ENCODE assay signal across 20 mouse cellular contexts in the genomic region with DNA sequence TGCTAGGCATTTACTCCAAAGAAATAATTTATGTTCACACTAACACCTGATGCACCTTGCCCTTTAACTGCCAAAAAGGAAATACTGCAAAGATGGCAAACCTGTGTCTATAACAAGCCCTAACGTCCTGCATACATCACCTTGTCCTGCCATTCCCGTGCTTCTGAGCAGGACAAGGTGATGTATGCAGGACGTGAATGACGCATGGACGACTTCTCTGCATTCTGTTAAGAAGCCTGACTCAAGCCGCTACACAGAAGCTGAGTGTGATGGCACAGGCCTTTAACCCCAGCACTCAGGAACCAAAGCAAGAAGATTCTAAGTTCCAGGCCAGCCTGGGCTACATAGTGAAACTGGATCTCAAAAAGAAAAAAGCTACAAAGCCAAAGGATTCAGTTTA. TPM values are rescaled to one million over a fixed set of nuclear protein-coding genes. Genes with fewer than 3 reads are reported as not detected.
DNase-seq lines count a peak whose midpoint lies in the region; ATAC-seq and TF ChIP-seq lines count a peak whose summit lies in the region.
"Had no signal": no experiment of that assay in that cellular context is flagged by ENCODE, and none has a peak within 500 bp of the region (broad histone marks: within the 10 kb centered on the region; RNA-seq: fewer than 3 reads in every experiment).

No protein-coding gene starts in this region.

- peak overlapping the region; percentile 49 for H3K27ac ChIP-seq in MEL (ENCODE audit: control insufficient read depth, low read depth, low read length)
- peak overlapping the region; percentile 38; the same call in 1 of the 2 replicates for H3K27ac ChIP-seq in liver, embryonic 15.5 days (replicated peaks)
- H3K27ac ChIP-seq: embryonic facial prominence, embryonic 12.5 days; left cerebral cortex, adult 2 months; stomach, embryonic 15.5 days had no signal

- TF ChIP-seq POLR2A in MEL (IDR thresholded peaks at IDR 0.05; ENCODE audit: control insufficient read depth in 1 of 2, insufficient read depth in 1 of 2, low read depth in 1 of 2, low read length in 2 of 2, poor library complexity in 1 of 2) = no peak

- ATAC-seq in erythroblast, adult 5-6 weeks (replicated peaks; ENCODE audit: low FRiP score, poor library complexity, severe bottlenecking) = no peak
- ATAC-seq in liver, embryonic 15.5 days (ENCODE audit: insufficient read depth) = no peak
- ATAC-seq: forebrain, embryonic 16.5 days; hindbrain, embryonic 16.5 days; Patski had no signal

- H3K79me2 ChIP-seq in MEL (ENCODE audit: control insufficient read depth, insufficient read depth, low read length, poor library complexity) = peaks cover 49% of the 10 kb centered on the region

- H3K36me3 ChIP-seq in erythroblast, embryonic 14.5 days (ENCODE audit: control insufficient read depth) = peaks cover 3% of the 10 kb centered on the region
- H3K36me3 ChIP-seq in MEL (ENCODE audit: control insufficient read depth in 1 of 2, insufficient read depth in 2 of 2, low read length in 2 of 2) = peaks cover 0 to 21% of the 10 kb centered on the region in 2 experiments; a peak in 2 of 4 replicates
- H3K36me3 ChIP-seq in liver, embryonic 15.5 days (replicated peaks) = no peaks in the 10 kb centered on the region
- H3K36me3 ChIP-seq: embryonic facial prominence, embryonic 12.5 days; heart, embryonic 12.5 days; stomach, embryonic 15.5 days had no signal

- TF ChIP-seq CTCF in MEL (IDR thresholded peaks at IDR 0.05 in 2 of 3, conservative IDR thresholded peaks at IDR 0.05 in 1 of 3; ENCODE audit: control insufficient read depth in 1 of 3, insufficient read depth in 1 of 3, low read depth in 2 of 3, low read length in 3 of 3, poor library complexity in 1 of 3, severe bottlenecking in 1 of 3) = no peak

- H3K27me3 ChIP-seq in erythroblast, embryonic 14.5 days (ENCODE audit: control insufficient read depth) = peaks cover 5% of the 10 kb centered on the region
- H3K27me3 ChIP-seq in MEL (ENCODE audit: control insufficient read depth in 1 of 2, insufficient read depth in 2 of 2, low read length in 2 of 2) = no peaks in the 10 kb centered on the region
- 0 out of 2 replicates have a peak, but pooled peaks cover 4% of the 10 kb centered on the region for H3K27me3 ChIP-seq in liver, embryonic 15.5 days
- H3K27me3 ChIP-seq: stomach, embryonic 15.5 days had no signal

- no peak for TF ChIP-seq RAD21 in MEL (IDR thresholded peaks at IDR 0.05; ENCODE audit: low read depth, low read length)

- no peak for TF ChIP-seq EP300 in MEL (IDR thresholded peaks at IDR 0.05; ENCODE audit: low read depth in 1 of 2, low read length in 2 of 2)

- H3K4me3 ChIP-seq in erythroblast, embryonic 14.5 days (replicated peaks) = peak overlapping the region; percentile 39
- H3K4me3 ChIP-seq in MEL (ENCODE audit: control insufficient read depth in 1 of 2, insufficient read depth in 1 of 2, low read depth in 2 of 2, low read length in 2 of 2) = peak overlapping the region; percentile 56 to 94
- H3K4me3 ChIP-seq in liver, embryonic 15.5 days (replicated peaks) = peak overlapping the region; percentile 30
- H3K4me3 ChIP-seq: embryonic facial prominence, embryonic 12.5 days; heart, embryonic 12.5 days had no signal

- H3K4me1 ChIP-seq in erythroblast, embryonic 14.5 days (ENCODE audit: control insufficient read depth) = peaks cover 49% of the 10 kb centered on the region
- peaks cover 10 to 14% of the 10 kb centered on the region in 2 experiments for H3K4me1 ChIP-seq in MEL (ENCODE audit: control insufficient read depth in 1 of 2, insufficient read depth in 2 of 2, low read length in 2 of 2)
- H3K4me1 ChIP-seq in liver, embryonic 15.5 days (replicated peaks) = peaks cover 39% of the 10 kb centered on the region
- H3K4me1 ChIP-seq: embryonic facial prominence, embryonic 12.5 days had no signal

- H3K9me3 ChIP-seq in erythroblast, embryonic 14.5 days (ENCODE audit: control insufficient read depth, low read length) = no peaks in the 10 kb centered on the region
- H3K9me3 ChIP-seq in MEL (replicated peaks; ENCODE audit: insufficient read depth, low read length) = no peaks in the 10 kb centered on the region
- no peaks in the 10 kb centered on the region for H3K9me3 ChIP-seq in liver, embryonic 15.5 days (replicated peaks)
- H3K9me3 ChIP-seq: embryonic facial prominence, embryonic 12.5 days; heart, embryonic 12.5 days; stomach, embryonic 15.5 days had no signal

- 61% methylated on average over 6 of the region's 6 CpGs for WGBS in liver, embryonic 15.5 days (ENCODE audit: insufficient replicate concordance)

- H3K4me2 ChIP-seq in liver, embryonic 15.5 days = peak overlapping the region; percentile 57
- H3K4me2 ChIP-seq: embryonic facial prominence, embryonic 12.5 days had no signal

- peak overlapping the region; percentile 39 for H3K9ac ChIP-seq in MEL (ENCODE audit: control insufficient read depth, low read depth, low read length, poor library complexity, severe bottlenecking)
- H3K9ac ChIP-seq in liver, embryonic 15.5 days = 0 out of 2 replicates have a peak overlapping the region, but pooled peaks have one; percentile 16
- H3K9ac ChIP-seq: embryonic facial prominence, embryonic 12.5 days; heart, embryonic 12.5 days; stomach, embryonic 15.5 days had no signal

- peak; percentile 82 for DNase-seq in 416B (ENCODE audit: low read depth)
- peak; percentile 72 for DNase-seq in MEL (ENCODE audit: low read depth, low spot score)
- DNase-seq in kidney, postnatal 14 days = no peak
- no peak for DNase-seq in urinary bladder, postnatal 25 days (ENCODE audit: low spot score)
- DNase-seq in T-cell, adult 2 months (ENCODE audit: low spot score) = no peak
- DNase-seq: adrenal gland, postnatal 14 days; gastrocnemius, postnatal 25 days; layer of hippocampus, adult 9-11 months; left cerebral cortex, postnatal 4 days; lung, postnatal 10 days had no signal

TF ChIP-seq in MEL, 35 proteins besides CTCF, POLR2A, EP300 and RAD21:
- TF ChIP-seq CHD1 (IDR thresholded peaks at IDR 0.05; ENCODE audit: low read depth, low read length) (no peak; the same call in 1 of the 2 replicates), TBP (IDR thresholded peaks at IDR 0.05; ENCODE audit: low read depth, low read length) (no peak), E2F4 (IDR thresholded peaks at IDR 0.05; ENCODE audit: borderline replicate concordance, low read depth, low read length) (no peak), USF2 (IDR thresholded peaks at IDR 0.05; ENCODE audit: borderline replicate concordance in 1 of 2, insufficient read depth in 1 of 2, low read depth in 1 of 2, low read length in 2 of 2) (no peak), MAX (IDR thresholded peaks at IDR 0.05; ENCODE audit: low read length) (peak; percentile 38; the same call in 1 of the 2 replicates), GABPA (IDR thresholded peaks at IDR 0.05; ENCODE audit: low read depth, low read length) (no peak), JUND (IDR thresholded peaks at IDR 0.05; ENCODE audit: low read depth, low read length) (no peak), GATA1 (IDR thresholded peaks at IDR 0.05; ENCODE audit: low read depth, low read length) (no peak), HCFC1 (IDR thresholded peaks at IDR 0.05; ENCODE audit: low read depth, low read length) (peak; percentile 13; the same call in 1 of the 2 replicates), NRF1 (IDR thresholded peaks at IDR 0.05; ENCODE audit: insufficient read depth, low read depth, low read length, poor library complexity, severe bottlenecking) (no peak), MXI1 (IDR thresholded peaks at IDR 0.05; ENCODE audit: low read depth, low read length) (peak; percentile 54), SIN3A (IDR thresholded peaks at IDR 0.05; ENCODE audit: low read length) (peak; percentile 46)

RNA-seq across cellular contexts. Expression of a gene that starts 2.2 kb away (rescaled TPM):
- polyA plus RNA-seq in erythroblast, embryonic 14.5 days (2012) = 0.20 and 0.27 TPM in 2 replicates
- 21.9 and 32.7 TPM in 2 replicates for total RNA-seq in erythroblast, adult 5-6 weeks (2015; ENCODE audit: low replicate concordance)
- total RNA-seq in erythroblast, adult 5-6 weeks (2017; ENCODE audit: low replicate concordance) = 15.7 and 33.7 TPM in 2 replicates
- total RNA-seq in MEL (2012; rRNA removed) = 21.5 and 26.4 TPM in 2 replicates
- 100 to 1,000 TPM in 1 of 2 experiments, 10 to 100 TPM in 1; 29.7 to 335 TPM for polyA plus RNA-seq in MEL (2012; ENCODE audit: insufficient read depth in 1 of 2, insufficient read length in 2 of 2, low read depth in 1 of 2, low replicate concordance in 2 of 2, missing spikeins in 1 of 2)
- polyA plus RNA-seq in liver, embryonic 15.5 days (2015; fragmentation: Nextera tagmentation; extraction: Ambion mirVana) = 6.1 and 6.3 TPM in 2 replicates

Comparison
In these comparisons a context has a peak if more than half of its experiments do, and no peak if none do; other contexts are left out.
1. DNase-seq: peak in 416B (single experiment) and MEL (single experiment); none in kidney, postnatal 14 days (single experiment), urinary bladder, postnatal 25 days (single experiment) and T-cell, adult 2 months (single experiment).
2. Peak in every context shown above with its lines, with median percentiles within 50 percentile points of each other: H3K4me3 ChIP-seq.